Mouse (Mus musculus) left cerebral cortex, postnatal 4 days (tissue): ENCODE measurements around the gene D230025D16Rik. TPM values are rescaled to one million over a fixed set of nuclear protein-coding genes. Genes with fewer than 3 reads are reported as not detected.

Experiments
- DNase-seq: peaks from one replicate; pipeline ENCODE4 v3.0.0-alpha.2; 2022
- intact Hi-C: fragments of 180-260 bp; cut with DNase I; formaldehyde crosslinking; loops from one replicate; pipeline ENCODE4 v1.15.1; 2025
- total RNA-seq, 2 experiments: library from RNA; stranded (reverse); gene quantifications; 2 replicates each; pipeline ENCODE4 v1.2.3; 2021

The D230025D16Rik gene
- total RNA-seq, 2 experiments from 2014 or later = 30.9 to 33.0 TPM

- DNase-seq = no peak
- intact Hi-C loops = no loop called here
Measured at GRCm38 (mm10) chr8:105233126-105233935, 8.4 kb downstream of the D230025D16Rik start.

- intact Hi-C loops = no loop called here
- no peak for DNase-seq
Measured at GRCm38 (mm10) chr8:105235206-105235605, 10.3 kb downstream of the D230025D16Rik start.

- intact Hi-C loops = no loop called here
- DNase-seq = no peak
Measured at GRCm38 (mm10) chr8:105237442-105238142, 12.6 kb downstream of the D230025D16Rik start.

GRCm38 (mm10) chr8:105241016-105241415, 16.1 kb downstream of the D230025D16Rik start:
- intact Hi-C loops = no loop called here
- no peak for DNase-seq

GRCm38 (mm10) chr8:105251954-105252353, 27.0 kb downstream of the D230025D16Rik start:
- DNase-seq = no peak
- intact Hi-C loops = no loop called here

GRCm38 (mm10) chr8:105252680-105253537, 28.0 kb downstream of the D230025D16Rik start:
- no peak for DNase-seq
- intact Hi-C loops = no loop called here

- intact Hi-C loops = no loop called here
- DNase-seq = no peak
Measured at GRCm38 (mm10) chr8:105253766-105254151, 28.8 kb downstream of the D230025D16Rik start.

GRCm38 (mm10) chr8:105254152-105254965, 29.4 kb downstream of the D230025D16Rik start:
- intact Hi-C loops = no loop called here
- peak; percentile 95 for DNase-seq

GRCm38 (mm10) chr8:105254966-105255350, 30.0 kb downstream of the D230025D16Rik start, which contains the start of gene B3gnt9:
Gene B3gnt9, minus strand, starts transcription at chr8:105255153.
- intact Hi-C loops = no loop called here
- DNase-seq = no peak

GRCm38 (mm10) chr8:105257318-105258114, 32.6 kb downstream of the D230025D16Rik start:
- intact Hi-C loops = no loop called here
- no peak for DNase-seq

- intact Hi-C loops = no loop called here
- peak; percentile 40 for DNase-seq
Measured at GRCm38 (mm10) chr8:105258911-105259720, 34.2 kb downstream of the D230025D16Rik start.

- peak; percentile 77 for DNase-seq
- intact Hi-C loops = no loop called here
Measured at GRCm38 (mm10) chr8:105259721-105260320, 34.9 kb downstream of the D230025D16Rik start.

GRCm38 (mm10) chr8:105260371-105261099, 35.6 kb downstream of the D230025D16Rik start:
- no peak for DNase-seq
- intact Hi-C loops = no loop called here

- intact Hi-C loops = no loop called here
Measured at GRCm38 (mm10) chr8:105261326-105261980, 36.5 kb downstream of the D230025D16Rik start.

GRCm38 (mm10) chr8:105263244-105263912, 38.4 kb downstream of the D230025D16Rik start:
- no peak for DNase-seq
- intact Hi-C loops = no loop called here

More at GRCm38 (mm10) chr8:105261326-105261980, 36.5 kb downstream of the D230025D16Rik start:
- DNase-seq = no peak
